Mouse (Mus musculus) kidney, embryonic 16.5 days (tissue): ENCODE measurements around the gene Igsf9. TPM values are rescaled to one million over a fixed set of nuclear protein-coding genes. Genes with fewer than 3 reads are reported as not detected.

Experiments
- ATAC-seq: fragments of 200-750 bp; cut with Nextera tagmentation; 2 replicates; pipeline ENCODE4 v1.8.0; 2017; ENCODE audit warnings: moderate TSS enrichment; ENCODE audit not compliant: low FRiP score, low TSS enrichment
- H3K27ac ChIP-seq: fragments of 300-500 bp; sonication (generic); 2 replicates; pipeline ENCODE4 v1.5.1; 2014; ENCODE audit warnings: low read length
- H3K27me3 ChIP-seq: fragments of 300-500 bp; sonication (generic); 2 replicates; pipeline ENCODE4 v1.6.1; 2014; ENCODE audit warnings: low read length, control low read depth, mixed read lengths; ENCODE audit not compliant: insufficient read depth
- H3K36me3 ChIP-seq: fragments of 300-500 bp; sonication (generic); 2 replicates; pipeline ENCODE4 v1.6.1; 2014; ENCODE audit warnings: low read length, control low read depth, mixed read lengths; ENCODE audit not compliant: insufficient read depth
- H3K4me1 ChIP-seq: fragments of 300-500 bp; sonication (generic); 2 replicates; pipeline ENCODE4 v1.6.1; 2014; ENCODE audit warnings: low read length, control low read depth, mixed read lengths; ENCODE audit not compliant: insufficient read depth
- H3K4me2 ChIP-seq: fragments of 300-500 bp; sonication (generic); replicated peaks from 2 replicates; pipeline ENCODE4 v1.6.1; 2014; ENCODE audit warnings: low read depth, low read length
- H3K4me3 ChIP-seq: fragments of 300-500 bp; sonication (generic); 2 replicates; pipeline ENCODE4 v1.5.1; 2014; ENCODE audit warnings: mild to moderate bottlenecking, low read length
- H3K9ac ChIP-seq: fragments of 300-500 bp; sonication (generic); replicated peaks from 2 replicates; pipeline ENCODE4 v1.6.1; 2014; ENCODE audit warnings: low read length
- H3K9me3 ChIP-seq: fragments of 300-500 bp; sonication (generic); 2 replicates; pipeline ENCODE4 v1.6.1; 2016; ENCODE audit warnings: low read length, control low read depth
- WGBS: fragments of 180-500 bp; shearing (Covaris S2); extraction: QIAGEN DNeasy Blood & Tissue Kit; methylation state at CpG from one replicate; pipeline ENCODE4 v1.1.7; 2014; 5-methylcytosine and 5-hydroxymethylcytosine counted together
- polyA plus RNA-seq: library from polyadenylated mRNA; unstranded; fragments of >200 nt; fragmentation: Nextera tagmentation; extraction: Ambion mirVana; gene quantifications from 2 replicates; pipeline ENCODE4 v1.2.1, GENCODE M21; 2015

Igsf9 gene
- polyA plus RNA-seq, 1 experiment from 2014 or later = 45.7 TPM

GRCm38 (mm10) chr1:172489585-172490250 is 8.1 kb downstream of the Igsf9 start:
- peak overlapping the region; percentile 44 for H3K4me2 ChIP-seq
- H3K9ac ChIP-seq = no peak overlapping the region
- no peaks in the 10 kb centered on the region for H3K27me3 ChIP-seq
- peaks cover 14% of the 10 kb centered on the region for H3K4me1 ChIP-seq
- no peaks in the 10 kb centered on the region for H3K9me3 ChIP-seq
- 54% methylated on average over 12 of the region's 12 CpGs for WGBS
- peaks cover 21% of the 10 kb centered on the region for H3K36me3 ChIP-seq
- peak; percentile 43; the same call in 1 of the 2 replicates for ATAC-seq
- no peak overlapping the region for H3K27ac ChIP-seq
- no peak overlapping the region for H3K4me3 ChIP-seq

DNA sequence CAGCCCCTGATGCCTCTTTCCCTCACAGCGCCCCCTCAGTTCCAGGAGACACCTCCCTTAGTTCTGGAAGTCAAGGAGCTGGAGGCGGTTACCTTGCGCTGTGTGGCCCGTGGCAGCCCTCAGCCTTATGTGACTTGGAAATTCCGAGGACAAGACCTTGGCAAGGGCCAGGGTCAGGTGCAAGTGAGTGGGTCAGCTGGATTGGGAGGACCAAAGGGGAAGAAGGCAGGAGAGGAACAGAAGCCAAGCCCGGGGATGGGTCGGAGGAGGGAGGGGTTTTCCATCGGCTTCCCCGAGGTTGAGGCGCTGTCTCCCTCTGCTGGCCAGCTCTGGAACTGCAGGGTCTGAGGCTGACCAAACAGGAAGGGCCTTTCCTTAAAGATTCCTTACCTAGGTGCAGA is 8.7 kb downstream of the Igsf9 start:
- H3K36me3 ChIP-seq = peaks cover 25% of the 10 kb centered on the region
- H3K27me3 ChIP-seq = no peaks in the 10 kb centered on the region
- peaks cover 12% of the 10 kb centered on the region for H3K4me1 ChIP-seq
- peak; percentile 66 for ATAC-seq
- peak overlapping the region; percentile 23; the same call in 1 of the 2 replicates for H3K4me3 ChIP-seq
- WGBS = 11% methylated on average over 10 of the region's 10 CpGs
- H3K27ac ChIP-seq = no peak overlapping the region
- no peaks in the 10 kb centered on the region for H3K9me3 ChIP-seq
- H3K4me2 ChIP-seq = peak overlapping the region; percentile 44
- H3K9ac ChIP-seq = 0 out of 2 replicates have a peak overlapping the region, but pooled peaks have one; percentile 35

DNA sequence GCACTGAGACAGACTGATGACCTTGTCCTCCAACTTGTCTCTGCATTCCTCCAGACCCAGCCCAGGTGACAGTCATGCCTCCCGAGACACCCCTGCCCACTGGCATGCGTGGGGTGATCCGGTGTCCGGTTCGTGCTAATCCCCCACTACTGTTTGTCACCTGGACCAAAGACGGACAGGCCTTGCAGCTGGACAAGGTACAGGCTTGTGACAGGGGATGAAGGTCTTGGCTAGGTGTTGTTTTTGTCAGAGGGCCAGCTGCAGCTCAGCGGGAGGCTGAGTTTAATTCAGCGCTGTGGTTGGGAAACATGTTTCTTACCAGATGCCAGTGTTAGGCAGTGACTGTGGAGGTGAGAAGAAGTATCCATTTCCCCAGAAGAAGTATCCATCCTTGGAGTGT is 10.5 kb downstream of the Igsf9 start:
- peaks cover 39% of the 10 kb centered on the region for H3K36me3 ChIP-seq
- no peak for ATAC-seq
- no peak overlapping the region for H3K9ac ChIP-seq

DNA sequence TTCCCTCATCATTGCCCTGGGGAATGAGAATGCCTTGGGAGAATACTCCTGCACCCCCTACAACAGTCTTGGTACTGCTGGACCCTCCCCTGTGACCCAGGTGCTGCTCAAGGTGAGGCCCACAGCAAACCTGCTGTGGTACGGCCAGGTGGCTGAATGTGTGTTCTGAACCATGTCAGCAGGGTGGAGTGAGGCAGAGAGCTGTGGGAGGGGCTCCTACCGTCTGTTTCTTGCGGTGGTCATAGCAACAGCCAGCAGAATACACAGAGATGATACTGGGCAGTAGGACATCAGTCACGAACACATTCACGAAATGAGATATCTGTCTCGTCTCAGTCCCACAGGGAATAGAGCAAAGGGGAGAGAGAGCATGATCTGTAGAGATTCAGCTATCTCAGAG is 11.9 kb downstream of the Igsf9 start:
- Histone ChIP-seq H3K9me3 (no peaks in the 10 kb centered on the region), H3K4me1 (peaks cover 2% of the 10 kb centered on the region; the same call in 1 of the 2 replicates), H3K27me3 (no peaks in the 10 kb centered on the region), H3K27ac (no peak overlapping the region), H3K4me2 (no peak overlapping the region), H3K4me3 (no peak overlapping the region), H3K9ac (no peak overlapping the region), H3K36me3 (peaks cover 45% of the 10 kb centered on the region)
- 68% methylated on average over 6 of the region's 6 CpGs for WGBS
- no peak for ATAC-seq

More for the DNA sequence above, 10.5 kb downstream of the Igsf9 start:
- H3K4me2 ChIP-seq = no peak overlapping the region
- no peaks in the 10 kb centered on the region for H3K9me3 ChIP-seq
- no peaks in the 10 kb centered on the region for H3K27me3 ChIP-seq
- H3K4me3 ChIP-seq = no peak overlapping the region
- H3K27ac ChIP-seq = no peak overlapping the region
- H3K4me1 ChIP-seq = peaks cover 2% of the 10 kb centered on the region; the same call in 1 of the 2 replicates
- WGBS = 75% methylated on average over 8 of the region's 8 CpGs

GRCm38 (mm10) chr1:172496030-172496429 is 14.4 kb downstream of the Igsf9 start:
- no peak for ATAC-seq
- Histone ChIP-seq H3K36me3 (peaks cover 45% of the 10 kb centered on the region), H3K4me3 (no peak overlapping the region), H3K27ac (no peak overlapping the region), H3K9ac (no peak overlapping the region), H3K9me3 (no peaks in the 10 kb centered on the region), H3K27me3 (no peaks in the 10 kb centered on the region), H3K4me1 (peaks cover 9% of the 10 kb centered on the region), H3K4me2 (no peak overlapping the region)
- 87% methylated on average over 17 of the region's 17 CpGs for WGBS

DNA sequence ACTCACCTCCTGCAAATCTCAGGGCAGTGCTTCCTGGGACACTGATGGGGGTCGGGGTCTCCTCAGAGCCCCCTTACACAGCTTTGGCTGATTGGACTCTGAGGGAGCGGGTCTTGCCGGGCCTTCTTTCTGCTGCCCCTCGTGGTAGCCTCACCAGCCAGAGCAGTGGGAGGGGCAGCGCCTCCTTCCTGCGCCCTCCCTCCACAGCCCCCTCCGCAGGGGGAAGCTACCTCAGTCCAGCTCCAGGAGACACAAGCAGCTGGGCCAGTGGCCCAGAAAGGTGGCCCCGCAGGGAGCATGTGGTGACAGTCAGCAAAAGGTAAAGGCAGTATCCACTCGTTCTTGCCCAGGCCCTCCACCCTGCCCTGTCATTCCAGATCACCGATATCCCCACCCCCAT is 15.8 kb downstream of the Igsf9 start:
- peaks cover 35% of the 10 kb centered on the region for H3K36me3 ChIP-seq
- H3K27me3 ChIP-seq = no peaks in the 10 kb centered on the region
- ATAC-seq = no peak
- WGBS = 81% methylated on average over 10 of the region's 10 CpGs
- H3K9ac ChIP-seq = no peak overlapping the region
- no peaks in the 10 kb centered on the region for H3K9me3 ChIP-seq
- H3K4me2 ChIP-seq = no peak overlapping the region
- H3K27ac ChIP-seq = no peak overlapping the region
- no peak overlapping the region for H3K4me3 ChIP-seq
- H3K4me1 ChIP-seq = peaks cover 22% of the 10 kb centered on the region

- peaks cover 43% of the 10 kb centered on the region for H3K4me1 ChIP-seq
- ATAC-seq = peak; percentile 81
- WGBS = 1% methylated on average over 30 of the region's 30 CpGs
These were observed 18.3 kb downstream of the Igsf9 start, which contains the start of gene Tagln2 for GRCm38 (mm10) chr1:172499765-172500441. TSS of gene Tagln2 (plus strand) at chr1:172500047.

DNA sequence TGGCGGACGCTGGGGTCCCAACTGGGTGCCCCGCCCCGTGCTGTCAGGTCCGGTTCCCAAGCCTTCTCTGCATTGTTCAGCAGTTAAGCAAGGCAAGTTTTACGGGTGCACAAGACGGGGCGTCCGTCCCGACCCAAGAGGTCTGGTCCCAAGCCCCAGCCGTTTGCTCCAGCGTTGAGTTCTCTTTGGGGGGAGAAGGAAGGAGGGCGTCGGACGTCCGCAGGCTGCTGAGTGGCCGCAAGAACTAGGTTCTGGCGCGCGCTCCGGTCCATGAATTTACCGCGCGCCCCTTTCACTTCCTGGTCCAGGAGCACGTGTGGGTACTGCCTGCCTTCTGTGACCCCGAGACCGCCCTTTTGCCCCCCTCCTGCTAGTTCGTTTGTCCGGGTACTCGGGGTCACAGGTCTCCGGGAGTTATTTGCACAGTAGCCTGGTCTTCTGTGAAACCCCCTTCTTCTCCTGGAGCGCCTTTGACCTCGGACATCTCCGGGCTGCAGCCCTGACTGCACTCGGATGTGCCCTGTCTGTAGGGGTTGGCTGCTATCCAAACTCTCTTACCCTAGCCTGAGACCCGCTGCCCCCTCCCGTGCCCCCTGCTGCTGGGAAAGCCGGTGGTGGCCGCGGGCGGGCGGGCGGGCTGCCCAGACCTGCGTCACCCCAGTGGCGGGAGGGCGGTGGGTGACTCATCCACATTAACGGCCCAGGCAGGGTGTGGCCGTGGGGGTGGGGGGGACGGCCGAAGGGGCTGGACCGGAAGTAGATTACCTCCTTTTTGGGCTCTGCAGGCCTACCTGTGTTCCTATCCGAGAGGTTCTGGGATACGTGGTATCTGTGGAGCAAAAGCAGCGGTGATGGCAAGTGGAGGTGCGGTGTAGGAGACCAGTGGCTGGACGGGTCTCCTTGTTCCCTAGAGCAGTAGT is 19.1 kb downstream of the Igsf9 start:
- Histone ChIP-seq H3K9ac (peak overlapping the region; percentile 69), H3K36me3 (peaks cover 22% of the 10 kb centered on the region), H3K27ac (peak overlapping the region; percentile 94), H3K4me3 (peak overlapping the region; percentile 78), H3K4me1 (peaks cover 43% of the 10 kb centered on the region), H3K4me2 (peak overlapping the region; percentile 70), H3K9me3 (no peaks in the 10 kb centered on the region), H3K27me3 (no peaks in the 10 kb centered on the region)
- under 1% methylated on average over 56 of the region's 56 CpGs for WGBS
- peak; percentile 16 for ATAC-seq

More at GRCm38 (mm10) chr1:172499765-172500441, 18.3 kb downstream of the Igsf9 start, which contains the start of gene Tagln2:
- Histone ChIP-seq H3K27ac (peak within 1 kb of the TSS; percentile 94), H3K4me2 (peak within 1 kb of the TSS; percentile 70), H3K9ac (peak within 1 kb of the TSS; percentile 69), H3K4me3 (peak within 1 kb of the TSS; percentile 78), H3K36me3 (peaks cover 24% of the 10 kb centered on the region), H3K9me3 (no peaks in the 10 kb centered on the region), H3K27me3 (no peaks in the 10 kb centered on the region)

DNA sequence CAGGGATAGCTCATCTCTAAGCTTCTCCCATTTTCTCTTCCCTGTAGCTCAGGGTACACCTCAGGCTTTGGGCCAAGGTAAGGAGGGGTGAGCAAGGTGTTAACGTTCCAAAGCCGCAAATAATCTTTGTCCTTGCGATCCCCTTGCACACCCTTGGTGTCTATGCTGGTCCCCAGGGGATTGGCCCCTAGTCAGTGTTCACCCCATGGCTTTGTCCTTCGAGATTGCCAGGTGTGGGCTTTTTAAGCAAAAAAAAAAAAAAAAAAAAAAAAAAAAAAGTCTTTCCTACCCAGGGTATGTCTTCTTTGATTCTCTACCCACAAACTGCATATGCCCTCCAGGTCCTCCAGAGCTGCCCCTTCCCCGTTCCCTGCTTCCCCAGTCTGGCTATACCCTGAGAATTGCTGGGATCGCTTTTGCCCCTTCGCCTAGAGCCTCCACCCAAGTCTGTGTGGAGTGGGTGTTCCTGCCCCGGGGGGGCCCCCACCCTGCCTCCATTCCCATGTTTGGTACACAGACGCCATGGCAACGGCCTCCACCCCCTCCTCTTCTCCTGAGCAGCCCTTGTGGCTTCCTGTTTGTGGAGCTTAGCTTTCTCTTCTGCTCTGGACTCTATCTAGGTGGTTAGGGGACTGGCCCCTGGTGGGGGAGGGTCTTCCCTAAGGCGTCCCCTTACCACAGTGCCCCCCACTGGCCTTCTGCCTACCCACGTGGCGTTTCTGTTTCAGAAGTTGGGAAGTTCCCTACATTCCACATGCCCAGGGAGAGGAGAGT is 20.0 kb downstream of the Igsf9 start:
- peaks cover 43% of the 10 kb centered on the region for H3K4me1 ChIP-seq
- peak overlapping the region; percentile 69 for H3K9ac ChIP-seq
- peak overlapping the region; percentile 94 for H3K27ac ChIP-seq
- peak overlapping the region; percentile 70 for H3K4me2 ChIP-seq
- H3K27me3 ChIP-seq = no peaks in the 10 kb centered on the region
- H3K4me3 ChIP-seq = peak overlapping the region; percentile 78
- H3K9me3 ChIP-seq = no peaks in the 10 kb centered on the region
- peaks cover 20% of the 10 kb centered on the region for H3K36me3 ChIP-seq
- no peak; the same call in 1 of the 2 replicates for ATAC-seq
- WGBS = 33% methylated on average over 13 of the region's 13 CpGs
